Mouse (Mus musculus) liver, embryonic 14.5 days (tissue): ENCODE measurements around the gene Igsf6. TPM values are rescaled to one million over a fixed set of nuclear protein-coding genes. Genes with fewer than 3 reads are reported as not detected.
"Not testable (repeated sequence)": the region's sequence is repeated elsewhere in the genome, so short reads cannot be mapped to it uniquely, and the experiment has no call there.

Experiments used
- ATAC-seq: fragments of 200-750 bp; cut with Nextera tagmentation; 2 replicates; pipeline ENCODE4 v1.8.0; 2017; ENCODE audit warnings: moderate number of reproducible peaks, mild to moderate bottlenecking, moderate library complexity; ENCODE audit not compliant: insufficient read depth
- DNase-seq, 3 experiments: peaks; one replicate each; pipeline ENCODE4 v3.0.0-alpha.2; 2012 to 2013; ENCODE audit warnings: low read depth in 3 of 3, low spot score in 3 of 3
- H3K27ac ChIP-seq: fragments of 300-500 bp; sonication (generic); 2 replicates; pipeline ENCODE4 v1.5.1; 2014; ENCODE audit warnings: moderate library complexity, mild to moderate bottlenecking, control low read depth, inconsistent platforms
- H3K27me3 ChIP-seq: fragments of 300-500 bp; sonication (generic); 2 replicates; pipeline ENCODE4 v1.6.1; 2014; ENCODE audit warnings: mild to moderate bottlenecking, low read length, moderate library complexity; ENCODE audit not compliant: control insufficient read depth, insufficient read depth
- H3K36me3 ChIP-seq: fragments of 300-500 bp; sonication (generic); replicated peaks from 2 replicates; pipeline ENCODE4 v1.6.1; 2014; ENCODE audit warnings: low read depth; ENCODE audit not compliant: control insufficient read depth, insufficient read depth
- H3K4me1 ChIP-seq, 2 experiments: fragments of 200-500 bp in 1 of 2; fragments of 300-500 bp in 1 of 2; sonication (generic) in 1 of 2; replicated peaks; 2 replicates each; pipeline ENCODE4 v1.6.1; 2012 to 2014; ENCODE audit warnings: antibody characterized with exemption in 1 of 2, inconsistent platforms in 1 of 2, low read length in 1 of 2; ENCODE audit not compliant: control insufficient read depth in 2 of 2, insufficient read depth in 2 of 2
- H3K4me2 ChIP-seq: fragments of 300-500 bp; sonication (generic); 2 replicates; pipeline ENCODE4 v1.6.1; 2014; ENCODE audit warnings: low read depth, mild to moderate bottlenecking, control low read depth, moderate library complexity
- H3K4me3 ChIP-seq, 2 experiments: fragments of 200-500 bp in 1 of 2; fragments of 300-500 bp in 1 of 2; sonication (generic) in 1 of 2; 2 replicates each; pipeline ENCODE4 v1.5.1; 2012 to 2014; ENCODE audit warnings: low read depth in 2 of 2, low read length in 2 of 2, mild to moderate bottlenecking in 2 of 2, control low read depth in 1 of 2, inconsistent platforms in 1 of 2, moderate library complexity in 1 of 2; ENCODE audit not compliant: insufficient read depth in 1 of 2
- H3K9ac ChIP-seq: fragments of 300-500 bp; sonication (generic); replicated peaks from 2 replicates; pipeline ENCODE4 v1.6.1; 2014; ENCODE audit warnings: mild to moderate bottlenecking, control low read depth, moderate library complexity
- H3K9me3 ChIP-seq: fragments of 300-500 bp; sonication (generic); 2 replicates; pipeline ENCODE4 v1.6.1; 2016; ENCODE audit warnings: low read length, mixed read lengths; ENCODE audit not compliant: control insufficient read depth
- CTCF ChIP-seq: IDR thresholded peaks from 2 replicates; pipeline ENCODE4 v1.5.1; 2016; ENCODE audit warnings: antibody characterized with exemption, low read depth, control low read depth
- EP300 ChIP-seq: IDR thresholded peaks from 2 replicates; pipeline ENCODE4 v1.6.1; 2016; ENCODE audit warnings: antibody characterized with exemption, low read depth
- WGBS: fragments of 180-500 bp; shearing (Covaris S2); extraction: QIAGEN DNeasy Blood & Tissue Kit; methylation state at CpG from one replicate; pipeline ENCODE4 v1.1.7; 2014; ENCODE audit not compliant: insufficient replicate concordance; 5-methylcytosine and 5-hydroxymethylcytosine counted together
- polyA plus RNA-seq, 2 experiments: library from polyadenylated mRNA; depleted of rRNA in 1 of 2; stranded (reverse) in 1 of 2; unstranded in 1 of 2; fragments of >200 nt; fragmentation: Nextera tagmentation in 1 of 2; extraction: Ambion mirVana in 1 of 2; gene quantifications; 2 replicates each; pipeline versions ENCODE4 v1.2.1 to v1.2.3; 2012 to 2014

Igsf6 gene
- polyA plus RNA-seq, 2 experiments = 4.7 to 7.2 TPM

DNA sequence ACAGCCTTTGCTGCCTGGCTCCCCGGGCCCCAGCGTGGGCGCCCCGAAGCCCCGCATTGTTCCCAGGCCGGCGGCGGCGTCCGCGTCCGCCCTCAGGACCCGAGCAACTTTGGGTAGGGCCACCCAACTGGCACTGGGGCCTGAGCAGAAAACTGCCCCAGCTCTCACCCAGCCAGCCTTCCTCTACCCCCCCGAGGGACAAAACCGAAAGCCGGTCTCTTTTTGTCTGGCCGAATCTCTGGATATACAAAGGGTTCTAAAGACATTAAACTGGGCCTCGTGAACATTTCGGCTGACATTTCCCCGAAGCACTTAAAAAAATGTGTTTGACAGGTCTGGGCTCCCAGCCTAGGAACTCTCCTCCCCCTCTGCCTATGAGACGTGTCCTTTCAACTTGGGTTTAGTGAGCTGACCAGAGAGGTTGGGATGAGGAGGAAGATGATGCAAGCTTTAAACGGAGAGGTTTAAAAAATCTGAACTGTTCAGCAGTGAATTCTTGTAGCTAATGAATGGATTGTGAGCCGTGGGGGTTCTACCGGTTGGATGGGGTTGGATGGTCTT is 39.1 kb downstream of the Igsf6 start:
- peak in 2 of 3 experiments; percentile 20 for DNase-seq
- under 1% methylated on average over 24 of the region's 24 CpGs for WGBS
- H3K36me3 ChIP-seq = no peaks in the 10 kb centered on the region

DNA sequence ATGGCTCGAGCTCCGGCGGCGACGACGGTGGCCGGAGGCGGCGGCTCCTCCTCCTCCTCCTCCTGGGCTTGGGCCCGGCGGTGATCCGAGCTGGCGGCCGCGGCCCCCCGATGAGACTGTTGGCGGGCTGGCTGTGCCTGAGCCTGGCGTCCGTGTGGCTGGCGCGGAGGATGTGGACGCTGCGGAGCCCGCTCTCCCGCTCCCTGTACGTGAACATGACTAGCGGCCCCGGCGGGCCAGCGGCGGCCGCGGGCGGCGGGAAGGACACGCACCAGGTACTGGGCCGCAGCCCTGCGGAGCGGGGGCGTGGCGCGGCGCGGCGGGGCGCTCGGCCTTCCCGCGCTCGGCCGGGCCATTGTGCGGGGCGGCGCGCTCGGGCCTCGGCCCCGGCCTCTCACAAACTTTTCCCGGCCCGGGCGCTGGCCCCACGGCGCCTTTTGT is 39.7 kb downstream of the Igsf6 start:
- Histone ChIP-seq H3K9me3 (no peaks in the 10 kb centered on the region), H3K4me2 (peak overlapping the region; percentile 79), H3K4me1 (peaks cover 3 to 11% of the 10 kb centered on the region in 2 experiments; a peak in 3 of 4 replicates), H3K27ac (peak overlapping the region; percentile 45), H3K9ac (peak overlapping the region; percentile 86), H3K27me3 (no peaks in the 10 kb centered on the region; the same call in 1 of the 2 replicates), H3K36me3 (no peaks in the 10 kb centered on the region), H3K4me3 (peak overlapping the region; percentile 70 to 76)
- ATAC-seq = peak; percentile 82
- no peak for TF ChIP-seq CTCF
- no peak for TF ChIP-seq EP300
- WGBS = 1% methylated on average over 60 of the region's 63 CpGs
- peak; percentile 33 to 47 (median 47) for DNase-seq

More for the DNA sequence above, 39.1 kb downstream of the Igsf6 start:
- no peak for TF ChIP-seq EP300
- no peak for TF ChIP-seq CTCF
- Histone ChIP-seq H3K27me3 (no peaks in the 10 kb centered on the region; the same call in 1 of the 2 replicates), H3K9ac (peak overlapping the region; percentile 86), H3K4me2 (peak overlapping the region; percentile 79), H3K4me1 (peaks cover 3 to 11% of the 10 kb centered on the region in 2 experiments; a peak in 3 of 4 replicates), H3K9me3 (no peaks in the 10 kb centered on the region), H3K27ac (peak overlapping the region; percentile 45), H3K4me3 (peak overlapping the region; percentile 70 to 76)
- peak; percentile 16 for ATAC-seq

DNA sequence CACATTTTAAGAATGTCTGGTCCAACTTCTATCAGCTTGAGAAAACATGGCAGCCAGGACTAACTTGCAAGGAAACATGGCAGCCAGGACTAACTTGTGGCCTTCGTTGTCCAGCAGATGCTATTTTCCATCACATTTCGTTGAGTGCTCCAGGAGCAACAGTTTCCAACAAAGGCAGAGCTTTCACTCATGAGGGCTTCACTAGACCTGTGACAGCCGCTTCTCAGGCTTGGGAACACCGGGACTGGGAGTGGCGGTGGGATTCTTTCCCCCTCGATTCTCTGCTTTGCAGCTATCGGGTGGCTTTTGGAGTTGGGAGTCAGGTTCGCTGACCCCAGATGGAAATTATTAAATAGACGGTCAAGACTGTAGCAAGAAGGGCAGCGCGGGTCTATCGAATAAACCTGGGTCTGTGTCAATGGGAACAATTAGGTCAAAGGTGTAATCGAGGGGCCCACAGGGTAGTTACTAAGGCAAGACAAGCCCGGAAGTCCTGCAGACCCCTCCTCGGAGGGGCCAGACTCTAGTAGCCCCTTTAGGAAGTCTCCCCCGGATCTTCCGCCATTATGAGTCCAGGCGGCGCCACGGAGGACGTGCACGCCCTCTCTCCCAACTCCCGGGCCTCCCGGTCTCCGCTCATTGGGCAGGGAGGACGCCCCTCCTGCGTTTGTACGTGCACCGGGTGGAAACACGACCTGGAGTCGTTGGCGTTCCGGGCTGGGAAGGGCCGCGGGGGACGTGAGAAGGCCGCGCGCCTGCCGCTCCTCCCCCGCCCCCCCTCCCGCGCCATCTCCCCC is 40.3 kb downstream of the Igsf6 start, which contains the start of gene Mettl9:
Gene Mettl9 (plus strand): TSS at position 590 of the 797 bp plus-strand sequence.
- no peaks in the 10 kb centered on the region for H3K9me3 ChIP-seq
- H3K4me2 ChIP-seq = peak within 1 kb of the TSS; percentile 79
- ATAC-seq = peak; percentile 97
- H3K4me1 ChIP-seq = peaks cover 3 to 11% of the 10 kb centered on the region in 2 experiments; a peak in 3 of 4 replicates
- peak; percentile 91 to 92 (median 91) for DNase-seq
- H3K36me3 ChIP-seq = no peaks in the 10 kb centered on the region
- TF ChIP-seq CTCF (no peak; the same call in 1 of the 2 replicates), EP300 (0 out of 2 replicates have a peak, but pooled peaks have one; percentile 20)
- H3K27me3 ChIP-seq = no peaks in the 10 kb centered on the region; the same call in 1 of the 2 replicates
- H3K9ac ChIP-seq = peak within 1 kb of the TSS; percentile 86
- 5% methylated on average over 33 of the region's 43 CpGs for WGBS
- H3K27ac ChIP-seq = peak within 1 kb of the TSS; percentile 45
- peak within 1 kb of the TSS; percentile 70 to 76 for H3K4me3 ChIP-seq

DNA sequence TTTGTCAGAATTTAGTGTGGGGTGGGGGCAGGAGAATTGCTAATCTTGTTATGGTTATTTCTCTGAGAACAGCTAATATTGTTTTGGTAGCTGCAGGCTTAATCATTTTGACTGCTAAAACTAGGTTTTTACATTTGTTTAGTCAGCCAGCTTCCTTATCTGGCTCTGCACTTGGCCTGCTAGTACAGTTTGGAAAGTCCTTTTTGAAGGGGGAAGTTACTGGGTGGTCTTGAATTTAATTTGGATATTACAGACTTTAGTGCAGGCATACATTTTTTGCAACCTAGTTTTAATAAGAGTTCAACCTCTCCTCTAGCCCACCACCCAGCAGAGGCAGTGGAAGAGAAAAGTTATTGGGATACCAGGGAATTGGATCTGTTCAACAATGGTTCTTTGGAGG is 44.4 kb downstream of the Igsf6 start:
- H3K4me2 ChIP-seq, H3K36me3 ChIP-seq, DNase-seq, H3K4me3 ChIP-seq, H3K27me3 ChIP-seq, H3K9ac ChIP-seq, ATAC-seq, H3K9me3 ChIP-seq, H3K27ac ChIP-seq: not testable (repeated sequence)
- peaks cover 8 to 13% of the 10 kb centered on the region in 2 experiments; a peak in 3 of 4 replicates for H3K4me1 ChIP-seq

DNA sequence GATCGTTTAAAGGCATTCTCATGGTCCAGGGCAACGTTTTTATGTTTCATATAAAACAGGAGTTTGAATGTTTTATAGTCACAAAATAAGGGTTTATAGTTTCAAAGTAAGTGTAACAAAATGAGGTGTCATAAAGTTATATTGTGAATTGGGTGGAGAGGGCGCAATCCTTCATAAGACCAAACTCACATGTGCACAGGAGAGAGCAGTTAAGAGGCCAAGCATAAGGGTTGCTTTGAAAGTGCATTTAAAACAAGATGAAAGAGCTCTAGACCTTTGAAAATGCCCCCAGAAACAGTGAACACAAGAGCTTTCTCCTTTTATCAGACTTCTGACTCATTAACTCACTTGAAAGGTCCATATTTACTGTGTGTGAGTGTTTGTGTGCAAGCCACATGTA is 48.1 kb downstream of the Igsf6 start:
- TF ChIP-seq EP300 (no peak), CTCF (no peak)
- no peak overlapping the region for H3K4me2 ChIP-seq
- DNase-seq = no peak
- ATAC-seq = no peak
- peaks cover 9 to 10% of the 10 kb centered on the region in 2 experiments for H3K4me1 ChIP-seq
- H3K36me3 ChIP-seq = no peaks in the 10 kb centered on the region
- H3K27me3 ChIP-seq = no peaks in the 10 kb centered on the region; the same call in 1 of the 2 replicates
- no peak overlapping the region for H3K27ac ChIP-seq
- H3K4me3 ChIP-seq = no peak overlapping the region
- 50% methylated on average over 3 of the region's 3 CpGs for WGBS
- no peaks in the 10 kb centered on the region for H3K9me3 ChIP-seq
- no peak overlapping the region for H3K9ac ChIP-seq
